Mouse (Mus musculus) neural tube, postnatal 0 days (tissue): ENCODE results near the gene Psmb4. TPM values are rescaled to one million over a fixed set of nuclear protein-coding genes. Genes with fewer than 3 reads are reported as not detected.

Experiments
- polyA plus RNA-seq: library from polyadenylated mRNA; unstranded; fragments of >200 nt; fragmentation: Nextera tagmentation; extraction: Ambion mirVana; gene quantifications from 2 replicates; pipeline ENCODE4 v1.2.1, GENCODE M21; 2015

The Psmb4 gene
- 352 and 413 TPM in 2 replicates for polyA plus RNA-seq

GRCm38 (mm10) chr3:94886316-94887224 lies at the start of gene Psmb4:
TSS of gene Psmb4 (minus strand) at chr3:94886961.

GRCm38 (mm10) chr3:94932809-94933564 lies 46.2 kb upstream of the Psmb4 start, which contains the start of gene Selenbp1:
TSS of gene Selenbp1 (plus strand) at chr3:94933056.

GRCm38 (mm10) chr3:94837183-94837890 lies 49.4 kb downstream of the Psmb4 start, which contains the start of gene Pogz:
TSS of gene Pogz (plus strand) at chr3:94837567.

Other genes with a start within 250 kb of the Psmb4 start
- not detected in 2 replicates for gene Gm10972, start 243.8 kb downstream of the Psmb4 start, polyA plus RNA-seq
- gene Tuft1, start 228.1 kb downstream of the Psmb4 start, polyA plus RNA-seq, result 5.3 and 5.7 TPM in 2 replicates
- 0.49 and 0.80 TPM in 2 replicates for gene Selenbp2, start 193.4 kb downstream of the Psmb4 start, polyA plus RNA-seq
- gene Cgn, start 100.5 kb downstream of the Psmb4 start, polyA plus RNA-seq, result 12.2 and 13.9 TPM in 2 replicates
- gene Pogz, start 49.4 kb downstream of the Psmb4 start, polyA plus RNA-seq, result 13.9 and 15.4 TPM in 2 replicates
- gene Selenbp1, start 46.1 kb upstream of the Psmb4 start, polyA plus RNA-seq, result 22.5 and 24.6 TPM in 2 replicates
- gene Rfx5, start 67.1 kb upstream of the Psmb4 start, polyA plus RNA-seq, result 6.8 and 7.1 TPM in 2 replicates
- gene Pi4kb, start 87.8 kb upstream of the Psmb4 start, polyA plus RNA-seq, result 15.1 and 17.7 TPM in 2 replicates
- gene Zfp687, start 128.5 kb upstream of the Psmb4 start, polyA plus RNA-seq, result 13.1 and 15.2 TPM in 2 replicates
- gene Psmd4, start 155.7 kb upstream of the Psmb4 start, polyA plus RNA-seq, result 248 and 269 TPM in 2 replicates
- 10.7 and 10.9 TPM in 2 replicates for gene Pip5k1a, start 220.0 kb upstream of the Psmb4 start, polyA plus RNA-seq
- 89.2 and 101 TPM in 2 replicates for gene Vps72, start 224.1 kb upstream of the Psmb4 start, polyA plus RNA-seq
- gene Tmod4, start 237.5 kb upstream of the Psmb4 start, polyA plus RNA-seq, result 0.50 and 0.79 TPM in 2 replicates
- gene Scnm1, start 247.1 kb upstream of the Psmb4 start, polyA plus RNA-seq, result 78.6 and 80.8 TPM in 2 replicates
- 41.0 and 41.2 TPM in 2 replicates for gene Lysmd1, start 247.1 kb upstream of the Psmb4 start, polyA plus RNA-seq